Mouse (Mus musculus) liver, adult 2 months (tissue): ENCODE measurements around the gene Plk2.

Experiments used
- CTCF ChIP-seq: fragments of 200-500 bp; IDR thresholded peaks from 2 replicates; pipeline ENCODE4 v1.5.1; 2011; ENCODE audit warnings: low read depth, low read length, control low read depth
- POLR2A ChIP-seq: fragments of 200-500 bp; IDR thresholded peaks from 2 replicates; pipeline ENCODE4 v1.6.1; 2011; ENCODE audit warnings: low read length, control low read depth; ENCODE audit not compliant: insufficient read depth; ENCODE audit errors: extremely low read depth

- TF ChIP-seq POLR2A: no peak
- TF ChIP-seq CTCF: no peak
Measured at GRCm38 (mm10) chr13:110346707-110347106, 48.1 kb upstream of the Plk2 start.
